Mouse (Mus musculus): ENCODE data around the gene Kifc1.

Kifc1 gene

GRCm38 (mm10) chr17:33842966-33843795 is 47.3 kb downstream of the Kifc1 start, which contains the start of gene Cd320:
Gene Cd320, plus strand, starts transcription at chr17:33843091.
- peak; percentile 89 for DNase-seq (ENCODE audit: low read depth)

- no peak for DNase-seq (ENCODE audit: low read depth)
These were observed 60.9 kb downstream of the Kifc1 start for GRCm38 (mm10) chr17:33829561-33829960.

- no peak for DNase-seq (ENCODE audit: low read depth)
These were observed 61.6 kb downstream of the Kifc1 start for GRCm38 (mm10) chr17:33828892-33829291.

GRCm38 (mm10) chr17:33826850-33827249 is 63.6 kb downstream of the Kifc1 start:
- peak; percentile 61 for DNase-seq (ENCODE audit: low read depth)
